Mouse (Mus musculus) liver, adult 2 months (tissue): ENCODE measurements at regions not wholly inside any gene's neighbourhood (a gene's known extent, or its start where the extent isn't known, plus 50 kb on each side); places are given as distances from the start of the nearest gene placed in this dataset.

Source experiments
- CTCF ChIP-seq: fragments of 200-500 bp; IDR thresholded peaks from 2 replicates; pipeline ENCODE4 v1.5.1; 2011; ENCODE audit warnings: low read depth, low read length, control low read depth
- POLR2A ChIP-seq: fragments of 200-500 bp; IDR thresholded peaks from 2 replicates; pipeline ENCODE4 v1.6.1; 2011; ENCODE audit warnings: low read length, control low read depth; ENCODE audit not compliant: insufficient read depth; ENCODE audit errors: extremely low read depth

GRCm38 (mm10) chr15:86738776-86739175 lies 524.5 kb downstream of the Tbc1d22a start:
- TF ChIP-seq CTCF: no peak
- TF ChIP-seq POLR2A: no peak
